Mouse (Mus musculus) megakaryocyte, adult 5-6 weeks (primary cell): ENCODE measurements around the gene Dyrk4. TPM values are rescaled to one million over a fixed set of nuclear protein-coding genes. Genes with fewer than 3 reads are reported as not detected.

ENCODE experiments used
- ATAC-seq: 2 replicates; pipeline ENCODE4 v1.8.0; 2016; ENCODE audit warnings: mild to moderate bottlenecking, inconsistent platforms; ENCODE audit not compliant: poor library complexity, severe bottlenecking
- total RNA-seq, 2 experiments: library from RNA; stranded (forward) in 1 of 2; stranded (reverse) in 1 of 2; fragments of 153-499, 151-499 nt in 1 of 2; fragments of 221-1000, 200-1000 nt in 1 of 2; gene quantifications; 2 replicates each; pipeline versions ENCODE4 v1.2.3 to v1.2.4; 2015 to 2017

The Dyrk4 gene
- total RNA-seq, 2 experiments from 2014 or later = 0.59 TPM; not detected in 1

DNA sequence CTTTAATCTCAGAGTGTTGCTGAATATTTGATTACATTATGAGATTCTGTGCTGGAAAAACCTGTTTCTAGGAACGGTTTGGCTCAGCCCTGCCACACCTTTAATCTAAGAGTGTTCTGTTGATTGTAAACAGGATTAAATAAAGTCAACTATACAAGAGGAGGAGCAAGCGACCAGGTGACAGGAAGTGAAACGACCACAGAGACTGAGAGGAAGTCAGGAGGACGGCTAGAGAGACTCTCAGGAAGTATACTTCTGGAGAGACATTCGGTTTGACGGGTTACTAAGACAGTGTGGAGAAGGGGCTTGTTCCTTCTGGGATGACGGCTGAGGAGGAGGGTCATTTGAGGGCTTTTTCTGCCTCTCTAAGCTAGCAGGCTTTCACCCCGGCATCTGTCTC, 85.0 kb downstream of the Dyrk4 start:
- 0 out of 2 replicates have a peak, but pooled peaks have one; percentile 35 for ATAC-seq

Other genes starting within 250 kb of the Dyrk4 start
- gene Kcna6, start 181.2 kb downstream of the Dyrk4 start, total RNA-seq (2015) = not detected in 2 replicates
- not detected in 2 replicates for gene Kcna6, start 181.2 kb downstream of the Dyrk4 start, total RNA-seq (2017)
- gene Ndufa9, start 72.7 kb downstream of the Dyrk4 start, total RNA-seq (2015) = 72.1 and 74.0 TPM in 2 replicates
- 115 and 137 TPM in 2 replicates for gene Ndufa9, start 72.7 kb downstream of the Dyrk4 start, total RNA-seq (2017)
- not detected in 2 replicates for gene Akap3, start 68.7 kb downstream of the Dyrk4 start, total RNA-seq (2015)
- not detected in 2 replicates for gene Akap3, start 68.7 kb downstream of the Dyrk4 start, total RNA-seq (2017)
- 36.9 and 42.5 TPM in 2 replicates for gene Rad51ap1, start 17.7 kb upstream of the Dyrk4 start, total RNA-seq (2015)
- 135 and 170 TPM in 2 replicates for gene Rad51ap1, start 17.7 kb upstream of the Dyrk4 start, total RNA-seq (2017)
- gene D6Wsu163e, start 18.1 kb upstream of the Dyrk4 start, total RNA-seq (2015) = 48.4 and 53.0 TPM in 2 replicates
- gene D6Wsu163e, start 18.1 kb upstream of the Dyrk4 start, total RNA-seq (2017) = 43.6 and 49.8 TPM in 2 replicates
- not detected in 2 replicates for gene Fgf6, start 93.7 kb upstream of the Dyrk4 start, total RNA-seq (2015)
- not detected in 2 replicates for gene Fgf6, start 93.7 kb upstream of the Dyrk4 start, total RNA-seq (2017)
- gene Fgf23, start 151.1 kb upstream of the Dyrk4 start, total RNA-seq (2015) = not detected in 2 replicates
- not detected in 2 replicates for gene Fgf23, start 151.1 kb upstream of the Dyrk4 start, total RNA-seq (2017)
- gene Tigar, start 187.7 kb upstream of the Dyrk4 start, total RNA-seq (2015) = 4.0 and 4.7 TPM in 2 replicates
- gene Tigar, start 187.7 kb upstream of the Dyrk4 start, total RNA-seq (2017) = 4.7 and 5.0 TPM in 2 replicates
- gene Ccnd2, start 230.4 kb upstream of the Dyrk4 start, total RNA-seq (2015) = 7.9 and 19.1 TPM in 2 replicates
- 3.6 and 5.4 TPM in 2 replicates for gene Ccnd2, start 230.4 kb upstream of the Dyrk4 start, total RNA-seq (2017)